Mouse (Mus musculus): Measurements from ENCODE around the gene Sema4g. TPM values are rescaled to one million over a fixed set of nuclear protein-coding genes. Genes with fewer than 3 reads are reported as not detected.
A peak's percentile ranks its signal among the peaks of the same experiment; 100 is the strongest.
"Not testable (repeated sequence)": the region's sequence is repeated elsewhere in the genome, so short reads cannot be mapped to it uniquely, and the experiment has no call there.

Gene Sema4g
- polyA plus RNA-seq, 1 experiment from 2014 or later, result 3.2 TPM

- TF ChIP-seq CTCF (IDR thresholded peaks at IDR 0.05; ENCODE audit: low read depth), result peak; percentile 90
- ATAC-seq (replicated peaks; ENCODE audit: low FRiP score, low read depth), result peak; percentile 30; the same call in 1 of the 2 replicates
- Histone ChIP-seq H3K27me3 (ENCODE audit: insufficient read depth, low read length) (no peaks in the 10 kb centered on the region), H3K4me2 (ENCODE audit: low read length) (peak overlapping the region; percentile 45), H3K9me3 (replicated peaks; ENCODE audit: low read length) (no peaks in the 10 kb centered on the region), H3K9ac (ENCODE audit: low read depth, low read length) (no peak overlapping the region), H3K4me3 (replicated peaks; ENCODE audit: low read depth, low read length) (no peak overlapping the region), H3K27ac (no peak overlapping the region), H3K36me3 (ENCODE audit: insufficient read depth, low read length) (peaks cover 26% of the 10 kb centered on the region), H3K4me1 (replicated peaks; ENCODE audit: insufficient read depth, low read length) (peaks cover 4% of the 10 kb centered on the region; the same call in 1 of the 2 replicates)
- peak; percentile 96 for DNase-seq (ENCODE audit: low spot score)
- WGBS, result 39% methylated on average over 20 of the region's 20 CpGs
These were observed 42.1 kb downstream of the Sema4g start for GRCm38 (mm10) chr19:45030746-45031693.

- Histone ChIP-seq H3K36me3 (ENCODE audit: insufficient read depth, low read length) (peaks cover 21% of the 10 kb centered on the region), H3K9me3 (replicated peaks; ENCODE audit: low read length) (no peaks in the 10 kb centered on the region), H3K9ac (ENCODE audit: low read depth, low read length) (no peak overlapping the region), H3K27me3 (ENCODE audit: insufficient read depth, low read length) (no peaks in the 10 kb centered on the region), H3K4me3 (replicated peaks; ENCODE audit: low read depth, low read length) (no peak overlapping the region), H3K27ac (no peak overlapping the region), H3K4me2 (ENCODE audit: low read length) (no peak overlapping the region), H3K4me1 (replicated peaks; ENCODE audit: insufficient read depth, low read length) (peaks cover 4% of the 10 kb centered on the region; the same call in 1 of the 2 replicates)
- DNase-seq (ENCODE audit: low spot score), result peak; percentile 94
- 20% methylated on average over 4 of the region's 4 CpGs for WGBS
- no peak for ATAC-seq (replicated peaks; ENCODE audit: low FRiP score, low read depth)
- peak; percentile 96 for TF ChIP-seq CTCF (IDR thresholded peaks at IDR 0.05; ENCODE audit: low read depth)
These were observed 42.9 kb downstream of the Sema4g start for GRCm38 (mm10) chr19:45031780-45032179.

- TF ChIP-seq CTCF (IDR thresholded peaks at IDR 0.05; ENCODE audit: low read depth), result peak; percentile 63
- H3K9ac ChIP-seq (ENCODE audit: low read depth, low read length), result no peak overlapping the region
- ATAC-seq (replicated peaks; ENCODE audit: low FRiP score, low read depth) (no peak), DNase-seq (ENCODE audit: low spot score) (peak; percentile 77)
- no peak overlapping the region for H3K4me2 ChIP-seq (ENCODE audit: low read length)
- no peaks in the 10 kb centered on the region for H3K27me3 ChIP-seq (ENCODE audit: insufficient read depth, low read length)
- 51% methylated on average over 17 of the region's 17 CpGs for WGBS
- H3K27ac ChIP-seq, result no peak overlapping the region
- no peak overlapping the region for H3K4me3 ChIP-seq (replicated peaks; ENCODE audit: low read depth, low read length)
- no peaks in the 10 kb centered on the region for H3K9me3 ChIP-seq (replicated peaks; ENCODE audit: low read length)
- H3K4me1 ChIP-seq (replicated peaks; ENCODE audit: insufficient read depth, low read length), result peaks cover 4% of the 10 kb centered on the region; the same call in 1 of the 2 replicates
- 0 out of 2 replicates have a peak, but pooled peaks cover 11% of the 10 kb centered on the region for H3K36me3 ChIP-seq (ENCODE audit: insufficient read depth, low read length)
These were observed 43.9 kb downstream of the Sema4g start for GRCm38 (mm10) chr19:45032570-45033332.

DNA sequence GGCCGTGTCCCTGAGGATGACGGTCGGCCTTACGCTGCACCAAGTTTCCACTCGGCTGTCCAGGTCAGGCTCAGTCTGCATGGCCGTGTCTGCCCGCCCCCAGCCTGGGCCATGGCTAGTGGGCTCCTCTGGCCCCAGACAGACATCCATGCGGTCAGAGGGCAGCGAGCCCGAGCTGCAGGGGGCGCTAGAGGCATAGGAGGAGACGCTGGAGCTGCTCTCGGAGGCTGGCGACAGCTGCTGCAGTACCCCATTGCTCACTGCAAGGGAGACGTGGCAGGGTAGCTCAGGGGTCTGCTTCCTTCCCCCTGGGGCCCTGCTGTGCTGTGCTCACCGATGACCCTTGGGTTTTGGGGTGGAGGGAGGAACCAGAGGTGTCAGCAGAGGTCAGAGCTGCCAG, 48.0 kb downstream of the Sema4g start:
- WGBS, result 30% methylated on average over 16 of the region's 16 CpGs
- Histone ChIP-seq H3K27ac (no peak overlapping the region), H3K36me3 (ENCODE audit: insufficient read depth, low read length) (no peaks in the 10 kb centered on the region), H3K4me3 (replicated peaks; ENCODE audit: low read depth, low read length) (no peak overlapping the region), H3K4me2 (ENCODE audit: low read length) (no peak overlapping the region), H3K9ac (ENCODE audit: low read depth, low read length) (no peak overlapping the region), H3K4me1 (replicated peaks; ENCODE audit: insufficient read depth, low read length) (no peaks in the 10 kb centered on the region), H3K9me3 (replicated peaks; ENCODE audit: low read length) (no peaks in the 10 kb centered on the region), H3K27me3 (ENCODE audit: insufficient read depth, low read length) (no peaks in the 10 kb centered on the region)
- ATAC-seq (replicated peaks; ENCODE audit: low FRiP score, low read depth) (no peak; the same call in 1 of the 2 replicates), DNase-seq (ENCODE audit: low spot score) (peak; percentile 40)
- TF ChIP-seq CTCF (IDR thresholded peaks at IDR 0.05; ENCODE audit: low read depth), result peak; percentile 66

DNA sequence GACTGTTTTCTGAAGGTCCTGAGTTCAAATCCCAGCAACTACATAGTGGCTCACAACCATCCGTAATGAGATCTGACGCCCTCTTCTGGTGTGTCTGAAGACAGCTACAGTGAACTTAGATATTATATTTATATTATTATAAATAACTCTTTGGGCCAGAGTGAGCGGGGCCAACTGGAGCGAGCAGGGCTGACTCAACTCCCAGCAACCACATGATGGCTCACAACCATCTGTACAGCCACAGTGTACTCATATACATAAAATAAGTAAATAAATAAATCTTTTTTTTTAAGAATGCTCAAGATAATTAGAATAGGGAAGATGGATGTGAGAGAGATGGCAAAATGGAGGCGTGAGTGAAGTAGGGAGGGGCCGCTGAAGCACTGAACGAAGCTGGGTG, 49.3 kb downstream of the Sema4g start:
- not testable (repeated sequence) for DNase-seq (ENCODE audit: low spot score); H3K9me3 ChIP-seq (replicated peaks; ENCODE audit: low read length); H3K9ac ChIP-seq (ENCODE audit: low read depth, low read length); H3K27me3 ChIP-seq (ENCODE audit: insufficient read depth, low read length); H3K4me3 ChIP-seq (replicated peaks; ENCODE audit: low read depth, low read length); H3K4me1 ChIP-seq (replicated peaks; ENCODE audit: insufficient read depth, low read length); H3K27ac ChIP-seq; ATAC-seq (replicated peaks; ENCODE audit: low FRiP score, low read depth); H3K4me2 ChIP-seq (ENCODE audit: low read length); H3K36me3 ChIP-seq (ENCODE audit: insufficient read depth, low read length)
- WGBS, result 91% methylated on average over 7 of the region's 7 CpGs

DNA sequence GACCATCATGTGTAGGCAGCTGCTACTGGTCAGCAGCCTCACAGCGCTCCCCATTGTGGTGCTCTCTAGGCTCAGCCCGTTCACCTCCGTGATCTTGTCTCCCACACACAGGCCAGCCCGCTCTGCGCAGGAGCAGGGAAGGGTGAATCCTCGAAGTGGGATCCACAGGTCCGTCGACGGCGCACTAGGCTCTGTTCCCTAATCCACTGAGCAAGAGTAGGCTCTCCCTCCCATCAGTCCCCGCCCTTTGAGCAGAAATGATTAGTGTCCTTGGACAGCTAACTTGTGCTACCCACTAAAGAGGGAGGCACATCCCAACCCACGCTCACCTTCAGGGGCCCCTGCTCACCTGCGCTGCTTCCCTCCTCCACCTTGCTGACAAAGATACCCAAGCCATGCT, 51.3 kb downstream of the Sema4g start:
- no peak overlapping the region for H3K4me2 ChIP-seq (ENCODE audit: low read length)
- 0 out of 2 replicates have a peak, but pooled peaks cover 4% of the 10 kb centered on the region for H3K27me3 ChIP-seq (ENCODE audit: insufficient read depth, low read length)
- WGBS, result 42% methylated on average over 13 of the region's 13 CpGs
- no peaks in the 10 kb centered on the region for H3K9me3 ChIP-seq (replicated peaks; ENCODE audit: low read length)
- H3K4me3 ChIP-seq (replicated peaks; ENCODE audit: low read depth, low read length), result no peak overlapping the region
- no peaks in the 10 kb centered on the region for H3K4me1 ChIP-seq (replicated peaks; ENCODE audit: insufficient read depth, low read length)
- no peak for ATAC-seq (replicated peaks; ENCODE audit: low FRiP score, low read depth)
- DNase-seq (ENCODE audit: low spot score), result no peak
- no peak overlapping the region for H3K27ac ChIP-seq
- H3K36me3 ChIP-seq (ENCODE audit: insufficient read depth, low read length), result no peaks in the 10 kb centered on the region
- no peak overlapping the region for H3K9ac ChIP-seq (ENCODE audit: low read depth, low read length)
- no peak for TF ChIP-seq CTCF (IDR thresholded peaks at IDR 0.05; ENCODE audit: low read depth)
